Mouse (Mus musculus) kidney, adult 2 months (tissue): ENCODE measurements around the gene Rrad.

Experiments
- CTCF ChIP-seq: fragments of 200-500 bp; conservative IDR thresholded peaks from 2 replicates; pipeline ENCODE4 v1.5.1; 2011; ENCODE audit warnings: low read depth, mild to moderate bottlenecking, control low read depth, low read length, moderate library complexity, mixed read lengths; ENCODE audit not compliant: insufficient read depth, insufficient read length
- POLR2A ChIP-seq: fragments of 200-500 bp; IDR thresholded peaks from one replicate; pipeline ENCODE4 v1.6.1; 2011; ENCODE audit warnings: low read depth, low read length, control low read depth

DNA sequence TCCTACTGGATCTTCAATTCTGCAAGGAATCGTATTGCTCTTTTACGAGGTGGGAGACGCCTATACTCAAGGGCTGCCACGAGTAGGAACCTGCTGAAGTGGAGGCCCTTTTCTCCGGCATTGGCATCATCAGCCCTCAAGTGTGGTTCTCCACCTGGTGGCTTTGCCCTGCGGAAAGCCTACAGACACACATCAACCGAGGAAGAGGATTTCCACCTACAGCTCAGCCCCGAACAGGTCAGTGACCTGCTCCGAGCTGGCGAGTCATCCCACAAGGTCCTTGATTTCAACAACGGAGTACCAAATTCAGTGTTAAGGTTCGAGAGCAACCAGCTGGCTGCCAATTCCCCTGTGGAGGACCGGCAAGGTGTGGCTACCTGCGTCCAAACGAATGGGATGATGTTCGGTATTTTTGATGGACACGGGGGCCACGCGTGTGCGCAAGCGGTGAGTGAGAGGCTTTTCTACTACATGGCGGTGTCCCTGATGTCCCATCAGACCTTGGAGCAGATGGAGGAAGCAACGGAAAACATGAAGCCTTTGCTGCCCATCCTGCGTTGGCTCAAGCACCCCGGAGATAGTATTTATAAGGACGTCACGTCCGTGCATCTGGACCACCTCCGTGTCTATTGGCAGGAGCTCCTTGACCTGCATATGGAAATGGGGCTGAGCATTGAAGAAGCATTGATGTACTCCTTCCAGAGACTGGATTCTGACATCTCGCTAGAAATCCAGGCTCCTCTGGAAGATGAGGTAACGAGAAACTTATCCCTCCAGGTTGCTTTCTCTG, 37.4 kb downstream of the Rrad start:
- TF ChIP-seq CTCF (no peak), POLR2A (no peak)
